Mouse (Mus musculus) heart, postnatal 14 days (tissue): ENCODE measurements at regions not wholly inside any gene's neighbourhood (a gene's known extent, or its start where the extent isn't known, plus 50 kb on each side); places are given as distances from the start of the nearest gene placed in this dataset.

Experiments used
- DNase-seq, 2 experiments: peaks; one replicate each; pipeline ENCODE4 v3.0.0; 2021 to 2022
- intact Hi-C: fragments of 180-260 bp; cut with DNase I; formaldehyde crosslinking; loops from one replicate; pipeline ENCODE4 v1.15.1; 2025
- microRNA-seq, 2 experiments: library from miRNA; unstranded; fragments of <30 nt; microRNA quantifications; one replicate each; pipeline ENCODE4 v1.2.0; 2021 to 2022

- DNase-seq: no peak
- intact Hi-C loops: no loop called here
Measured at GRCm38 (mm10) chr3:137789671-137790070, 74.6 kb upstream of the H2afz start.

GRCm38 (mm10) chr3:137790340-137790739 is 73.9 kb upstream of the H2afz start:
- intact Hi-C loops: no loop called here
- DNase-seq: no peak

- intact Hi-C loops: no loop called here
- no peak for DNase-seq
Measured at GRCm38 (mm10) chr3:137795754-137796315, 68.5 kb upstream of the H2afz start.

- DNase-seq: no peak
- intact Hi-C loops: no loop called here
Measured at GRCm38 (mm10) chr3:137798769-137799168, 65.5 kb upstream of the H2afz start.

GRCm38 (mm10) chr3:137801402-137802020 is 62.8 kb upstream of the H2afz start:
- intact Hi-C loops: no loop called here
- no peak for DNase-seq

GRCm38 (mm10) chr3:137807423-137807822 is 56.9 kb upstream of the H2afz start:
- intact Hi-C loops: no loop called here
- no peak for DNase-seq

GRCm38 (mm10) chr3:137807913-137808684 is 56.2 kb upstream of the H2afz start:
- intact Hi-C loops: no loop called here
- DNase-seq: no peak

- intact Hi-C loops: no loop called here
- no peak for DNase-seq
Measured at GRCm38 (mm10) chr3:137810123-137810522, 54.2 kb upstream of the H2afz start.

Small RNA genes in the stretch of these regions (microRNA-seq; reads per million reads assigned to microRNA genes)
- 0 reads per million in 2 experiments for gene Mir6380
